Mouse (Mus musculus) MEL (cell line): ENCODE measurements at regions not wholly inside any gene's neighbourhood (a gene's known extent, or its start where the extent isn't known, plus 50 kb on each side); places are given as distances from the start of the nearest gene placed in this dataset.

Experiments
- CTCF ChIP-seq, 3 experiments: IDR thresholded peaks in 2 of 3; conservative IDR thresholded peaks in 1 of 3; 2 replicates each; pipeline ENCODE4 v1.5.1; 2011 to 2012; ENCODE audit warnings: low read length in 3 of 3, low read depth in 2 of 3, mild to moderate bottlenecking in 2 of 3, improper control_type of control experiment in 1 of 3, inconsistent platforms in 1 of 3, mixed read lengths in 1 of 3, moderate library complexity in 1 of 3; ENCODE audit not compliant: control insufficient read depth in 1 of 3, insufficient read depth in 1 of 3, poor library complexity in 1 of 3, severe bottlenecking in 1 of 3
- HCFC1 ChIP-seq: IDR thresholded peaks from 2 replicates; pipeline ENCODE4 v1.6.1; 2012; ENCODE audit warnings: low read depth, mild to moderate bottlenecking, inconsistent platforms, low read length, improper control_type of control experiment, moderate library complexity
- MAX ChIP-seq: IDR thresholded peaks from 2 replicates; pipeline ENCODE4 v1.6.1; 2011; ENCODE audit warnings: low read length, improper control_type of control experiment
- MEF2A ChIP-seq: IDR thresholded peaks from 2 replicates; pipeline ENCODE4 v1.6.1; 2014; ENCODE audit warnings: low read depth, mild to moderate bottlenecking, inconsistent platforms, low read length, improper control_type of control experiment; ENCODE audit not compliant: poor library complexity, insufficient replicate concordance, severe bottlenecking; ENCODE audit errors: extremely low read depth
- POLR2A ChIP-seq, 2 experiments: IDR thresholded peaks; 2 replicates each; pipeline ENCODE4 v1.6.1; 2011 to 2012; ENCODE audit warnings: low read length in 2 of 2, mild to moderate bottlenecking in 2 of 2, control low read depth in 1 of 2, improper control_type of control experiment in 1 of 2, low read depth in 1 of 2, moderate library complexity in 1 of 2; ENCODE audit not compliant: control insufficient read depth in 1 of 2, insufficient read depth in 1 of 2, poor library complexity in 1 of 2
- POLR2AphosphoS5 ChIP-seq: IDR thresholded peaks from 2 replicates; pipeline ENCODE4 v1.6.1; 2012; ENCODE audit warnings: low read depth, borderline replicate concordance, mild to moderate bottlenecking, inconsistent platforms, low read length, moderate library complexity, mixed read lengths
- TAL1 ChIP-seq: IDR thresholded peaks from 2 replicates; pipeline ENCODE4 v1.6.1; 2012; ENCODE audit warnings: mild to moderate bottlenecking, inconsistent platforms, low read length, moderate library complexity, mixed read lengths

DNA sequence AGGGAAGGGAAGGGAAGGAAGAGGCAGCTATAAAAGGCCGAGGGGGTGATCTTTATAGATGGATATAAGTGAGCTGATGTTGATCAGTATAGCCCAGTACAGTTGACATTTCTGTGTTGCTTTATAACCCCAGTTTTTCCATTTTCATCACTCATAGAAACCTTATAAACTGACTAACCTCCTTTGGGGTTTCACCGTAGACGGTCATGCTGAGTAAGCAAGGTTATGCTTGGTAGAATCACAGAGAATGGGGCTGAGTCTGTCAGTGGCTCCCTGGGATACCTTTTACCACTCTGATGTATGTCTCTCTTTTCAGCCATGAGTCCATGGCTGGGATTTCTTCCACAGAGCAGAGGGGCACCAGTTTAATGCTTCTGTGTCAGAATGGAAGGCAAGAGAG lies 345.9 kb upstream of the Lrrc3b start:
- TF ChIP-seq HCFC1 (no peak), POLR2AphosphoS5 (no peak), CTCF (IDR thresholded peaks at IDR 0.05 in 2 of 3, conservative IDR thresholded peaks at IDR 0.05 in 1 of 3; ENCODE audit: control insufficient read depth in 1 of 3, insufficient read depth in 1 of 3, low read depth in 2 of 3, low read length in 3 of 3, poor library complexity in 1 of 3, severe bottlenecking in 1 of 3) (no peak), MEF2A (no peak), TAL1 (no peak), POLR2A (IDR thresholded peaks at IDR 0.05; ENCODE audit: control insufficient read depth in 1 of 2, insufficient read depth in 1 of 2, low read depth in 1 of 2, low read length in 2 of 2, poor library complexity in 1 of 2) (no peak), MAX (no peak)
